10 mouse cellular contexts compared by ENCODE assay signal in genomic region chr4:120172050-120172684, GRCm38 (mm10). TPM values are rescaled to one million over a fixed set of nuclear protein-coding genes. Genes with fewer than 3 reads are reported as not detected.
A peak's percentile ranks its signal among the peaks of the same experiment; 100 is the strongest.
DNase-seq lines count a peak whose midpoint lies in the region; ATAC-seq and TF ChIP-seq lines count a peak whose summit lies in the region.
"Had no signal": no experiment of that assay in that cellular context is flagged by ENCODE, and none has a peak within 500 bp of the region (broad histone marks: within the 10 kb centered on the region; RNA-seq: fewer than 3 reads in every experiment).

No protein-coding gene starts in this region.

- no peak overlapping the region for H3K4me2 ChIP-seq in kidney, postnatal 0 days (ENCODE audit: low read length)

- no peak for ATAC-seq in kidney, postnatal 0 days (replicated peaks; ENCODE audit: low FRiP score, low read depth)

- H3K27ac ChIP-seq in kidney, postnatal 0 days: no peak overlapping the region
- H3K27ac ChIP-seq in gastrocnemius, adult 2 months: no peak overlapping the region
- H3K27ac ChIP-seq: heart, adult 2 months had no signal

- no peaks in the 10 kb centered on the region for H3K9me3 ChIP-seq in kidney, postnatal 0 days (replicated peaks; ENCODE audit: low read length)

- intact Hi-C loops in heart, postnatal 10 days (cut with DNase I): no loop called here
- intact Hi-C loops in left cerebral cortex, postnatal 36 days (cut with DNase I): no loop called here
- intact Hi-C loops in gastrocnemius, adult 2 months (cut with DNase I): no loop called here

- no peaks in the 10 kb centered on the region for H3K27me3 ChIP-seq in kidney, postnatal 0 days (ENCODE audit: insufficient read depth, low read length)

- no peaks in the 10 kb centered on the region for H3K4me1 ChIP-seq in kidney, postnatal 0 days (replicated peaks; ENCODE audit: insufficient read depth, low read length)

- TF ChIP-seq CTCF in kidney, postnatal 0 days (IDR thresholded peaks at IDR 0.05; ENCODE audit: low read depth): no peak
- TF ChIP-seq CTCF in gastrocnemius, adult 2 months (IDR thresholded peaks at IDR 0.05): no peak

- H3K36me3 ChIP-seq in kidney, postnatal 0 days (ENCODE audit: insufficient read depth, low read length): no peaks in the 10 kb centered on the region

- no peak overlapping the region for H3K9ac ChIP-seq in kidney, postnatal 0 days (ENCODE audit: low read depth, low read length)

- 17% methylated on average over 7 of the region's 7 CpGs for WGBS in kidney, postnatal 0 days

- DNase-seq in kidney, postnatal 0 days (ENCODE audit: low spot score): peak; percentile 11
- DNase-seq in kidney, adult 9 months: no peak
- peak; percentile 52 for DNase-seq in brain, embryonic 18.5 days (ENCODE audit: low read depth, low spot score)
- DNase-seq in heart, postnatal 10 days: peak; percentile 50 to 59
- peak; percentile 17 to 32 for DNase-seq in left cerebral cortex, postnatal 36 days (ENCODE audit: low spot score in 2 of 2)
- peak; percentile 53 for DNase-seq in right cerebral cortex, postnatal 4 days
- no peak for DNase-seq in gastrocnemius, adult 2 months
- no peak for DNase-seq in adrenal gland, postnatal 36 days

- no peak overlapping the region for H3K4me3 ChIP-seq in kidney, postnatal 0 days (replicated peaks; ENCODE audit: low read depth, low read length)
- H3K4me3 ChIP-seq in gastrocnemius, adult 2 months: no peak overlapping the region
- H3K4me3 ChIP-seq: heart, adult 2 months had no signal

RNA-seq across cellular contexts. Expression of gene Edn2, which starts 11.2 kb away (rescaled TPM):
- polyA plus RNA-seq in kidney, postnatal 0 days (2015; fragmentation: Nextera tagmentation; extraction: Ambion mirVana): 0.09 TPM in 1 of 2 replicates, not detected in the other
- not detected for total RNA-seq in heart, postnatal 10 days (2021)
- not detected for total RNA-seq in left cerebral cortex, postnatal 36 days (2021)
- not detected for total RNA-seq in gastrocnemius, adult 2 months (2021)
- not detected for total RNA-seq in adrenal gland, postnatal 36 days (2021)
- total RNA-seq: heart, adult 2 months had no signal
- polyA plus RNA-seq: neural tube, embryonic 11.5 days had no signal

Comparison
In these comparisons a context has a peak if more than half of its experiments do, and no peak if none do; other contexts are left out.
1. DNase-seq: peak in kidney, postnatal 0 days (single experiment), brain, embryonic 18.5 days (single experiment), heart, postnatal 10 days (2 of 2), left cerebral cortex, postnatal 36 days (2 of 2) and right cerebral cortex, postnatal 4 days (single experiment); none in kidney, adult 9 months (single experiment), gastrocnemius, adult 2 months (single experiment) and adrenal gland, postnatal 36 days (0 of 2).